Mouse (Mus musculus) brown adipose tissue, adult 24 weeks (tissue): ENCODE results near the gene Itpripl2. TPM values are rescaled to one million over a fixed set of nuclear protein-coding genes. Genes with fewer than 3 reads are reported as not detected.

Source experiments
- H3K27ac ChIP-seq: fragments of 200-500 bp; replicated peaks from 2 replicates; pipeline ENCODE4 v1.5.1; 2012; ENCODE audit warnings: low read depth, mild to moderate bottlenecking, low read length
- H3K4me1 ChIP-seq: fragments of 200-500 bp; 2 replicates; pipeline ENCODE4 v1.6.1; 2012; ENCODE audit warnings: low read length, mixed read lengths; ENCODE audit not compliant: control insufficient read depth, insufficient read depth, insufficient read length
- H3K4me3 ChIP-seq: fragments of 200-500 bp; 2 replicates; pipeline ENCODE4 v1.5.1; 2012; ENCODE audit warnings: low read depth, mild to moderate bottlenecking, low read length, moderate library complexity; ENCODE audit not compliant: insufficient read depth
- polyA plus RNA-seq: library from polyadenylated mRNA; stranded (reverse); fragments of >200 nt; gene quantifications from 2 replicates; pipeline ENCODE4 v1.2.4, GENCODE M21; 2012; ENCODE audit not compliant: missing spikeins, insufficient read depth, insufficient read length

Gene Itpripl2
- 7.4 and 7.8 TPM in 2 replicates for polyA plus RNA-seq

DNA sequence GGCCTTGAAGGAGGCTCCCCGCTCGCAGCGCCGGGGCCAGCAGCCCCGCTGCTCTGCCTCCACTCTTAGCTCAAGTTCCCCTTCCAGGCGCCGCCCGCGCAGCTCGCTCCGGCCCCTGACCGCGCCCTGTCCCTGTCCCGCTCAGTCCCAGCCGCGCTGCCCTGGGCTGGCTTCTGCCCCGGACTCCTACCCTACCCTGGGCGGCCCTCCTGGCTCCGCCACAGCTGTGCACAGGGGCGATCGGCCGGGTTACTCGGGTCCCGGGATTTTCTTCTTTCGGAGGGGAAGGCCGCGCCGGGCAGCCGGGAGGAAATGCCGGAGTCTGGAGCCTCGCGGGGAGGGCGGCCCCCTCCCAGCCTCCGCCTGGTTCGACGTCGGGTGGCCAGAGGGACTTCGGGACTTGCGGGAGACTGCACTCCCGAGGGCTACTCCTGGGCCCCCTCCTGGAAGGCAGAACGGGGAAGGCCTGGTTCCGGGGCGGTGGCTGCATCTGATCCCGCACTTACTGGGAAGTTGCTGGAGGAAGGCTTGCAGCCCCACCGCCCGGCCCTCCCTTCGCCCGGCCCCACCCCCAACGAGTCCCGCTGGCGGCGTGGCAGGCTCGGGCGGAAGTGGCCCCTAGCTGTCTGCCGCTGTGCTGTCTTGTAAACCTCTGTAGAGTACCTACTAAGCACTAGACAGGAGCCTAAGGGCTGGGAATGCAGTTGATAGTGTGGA, at the start of gene Itpripl2:
Gene Itpripl2 (minus strand): TSS at position 545 of the 717 bp plus-strand sequence.
- Histone ChIP-seq H3K4me1 (peaks cover 15% of the 10 kb centered on the region), H3K27ac (peak within 1 kb of the TSS; percentile 91)

DNA sequence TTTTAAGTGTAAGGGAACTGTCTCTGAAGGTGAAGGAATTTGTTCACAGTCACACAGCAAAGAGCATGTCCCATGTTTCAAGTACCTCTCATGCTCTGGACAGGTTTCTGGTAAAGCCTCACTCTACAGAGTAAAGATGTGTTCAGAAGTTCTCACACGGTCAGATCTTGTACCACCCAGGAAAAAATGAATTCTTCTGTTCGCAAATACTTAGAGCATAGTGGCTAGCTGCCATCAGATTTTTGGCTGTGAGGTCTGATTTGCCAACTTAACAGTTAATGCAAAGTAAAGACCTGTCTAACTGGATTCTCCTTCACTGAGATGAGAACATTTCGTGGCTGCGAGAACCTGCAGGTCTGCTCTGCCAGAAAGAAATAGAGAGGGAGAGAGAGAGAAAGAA, 43.3 kb upstream of the Itpripl2 start:
- no peak overlapping the region for H3K4me3 ChIP-seq
- H3K4me1 ChIP-seq: no peaks in the 10 kb centered on the region
- peak overlapping the region; percentile 86 for H3K27ac ChIP-seq

More for the DNA sequence above, at the start of gene Itpripl2:
- peak within 1 kb of the TSS; percentile 77 for H3K4me3 ChIP-seq

DNA sequence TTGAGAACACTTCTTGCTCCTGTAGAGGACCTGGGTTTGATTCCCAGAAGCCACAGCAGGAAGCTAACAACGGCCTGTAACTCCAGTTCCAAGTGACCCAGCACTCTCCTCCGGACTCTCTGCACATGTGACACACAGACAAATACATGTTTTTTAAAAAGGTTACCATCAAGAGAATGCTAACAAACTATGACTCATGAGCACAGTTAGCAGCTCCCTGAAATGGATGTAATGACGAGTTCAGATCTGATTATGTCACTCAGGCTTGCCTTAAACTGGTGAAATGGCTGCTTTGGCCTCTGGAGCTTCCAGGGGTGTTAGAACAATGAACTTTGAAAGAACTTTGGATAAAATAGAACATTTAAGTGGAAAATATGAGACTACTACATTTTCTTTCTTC, 42.6 kb upstream of the Itpripl2 start:
- H3K4me3 ChIP-seq: no peak overlapping the region
- H3K27ac ChIP-seq: peak overlapping the region; percentile 79
- H3K4me1 ChIP-seq: no peaks in the 10 kb centered on the region

DNA sequence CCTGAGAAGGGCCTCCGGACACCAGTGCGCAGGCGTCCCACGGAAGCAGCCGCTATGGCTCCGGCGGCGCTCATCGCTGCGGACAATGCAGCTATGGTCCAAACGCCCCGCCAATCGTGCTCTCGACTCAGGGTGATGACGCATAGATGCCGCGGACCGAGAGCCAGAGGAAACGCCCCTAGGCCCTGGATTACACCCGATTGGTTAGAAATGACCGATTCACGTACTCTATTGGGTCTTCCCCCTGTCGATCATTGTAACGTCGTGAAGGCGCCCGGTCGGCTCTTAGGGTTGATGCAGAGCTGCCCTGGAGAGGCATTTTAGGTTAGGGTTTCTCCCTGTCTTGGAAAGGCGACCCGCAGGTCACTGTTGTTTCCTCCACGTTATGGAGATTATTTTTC, 41.4 kb upstream of the Itpripl2 start, which contains the start of gene Coq7:
Gene Coq7 (minus strand): TSS at position 179 of the 401 bp plus-strand sequence.
- Histone ChIP-seq H3K4me3 (peak within 1 kb of the TSS; percentile 87), H3K27ac (peak within 1 kb of the TSS; percentile 99), H3K4me1 (no peaks in the 10 kb centered on the region)

DNA sequence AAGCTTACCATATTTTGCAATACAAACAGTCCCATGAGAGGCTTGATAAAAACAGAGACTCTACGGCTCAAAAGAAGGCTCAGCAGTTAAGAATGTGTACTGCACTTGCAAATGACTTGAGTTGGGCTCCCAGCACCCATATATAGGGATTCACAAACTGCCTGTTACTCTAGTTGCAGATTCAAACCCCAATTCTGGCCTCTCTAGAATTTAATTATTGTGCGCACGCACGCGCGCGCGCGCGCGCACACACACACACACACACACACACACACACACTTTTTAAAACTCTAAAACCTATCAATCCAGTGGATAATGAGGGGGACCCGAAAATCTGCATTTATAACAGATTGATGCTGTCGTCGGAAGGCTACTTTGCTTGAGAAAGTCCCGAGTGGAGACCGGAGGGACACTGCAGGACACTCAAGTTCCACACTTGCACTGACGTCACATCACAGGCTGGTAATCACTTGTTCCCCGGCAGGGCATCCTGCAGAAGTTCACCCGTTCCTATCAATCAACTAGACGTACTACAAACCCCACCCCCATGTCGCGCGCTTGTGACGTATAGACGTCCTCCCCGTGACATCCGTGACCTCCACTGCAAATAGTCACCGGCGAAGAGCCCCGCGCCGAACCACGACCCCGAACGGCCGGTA, 40.9 kb upstream of the Itpripl2 start:
- H3K27ac ChIP-seq: peak overlapping the region; percentile 99
- peak overlapping the region; percentile 87 for H3K4me3 ChIP-seq
- H3K4me1 ChIP-seq: no peaks in the 10 kb centered on the region

- no peak overlapping the region for H3K27ac ChIP-seq
- H3K4me3 ChIP-seq: no peak overlapping the region
- H3K4me1 ChIP-seq: no peaks in the 10 kb centered on the region
Observed at GRCm38 (mm10) chr7:118526967-118527366, 35.2 kb upstream of the Itpripl2 start.

DNA sequence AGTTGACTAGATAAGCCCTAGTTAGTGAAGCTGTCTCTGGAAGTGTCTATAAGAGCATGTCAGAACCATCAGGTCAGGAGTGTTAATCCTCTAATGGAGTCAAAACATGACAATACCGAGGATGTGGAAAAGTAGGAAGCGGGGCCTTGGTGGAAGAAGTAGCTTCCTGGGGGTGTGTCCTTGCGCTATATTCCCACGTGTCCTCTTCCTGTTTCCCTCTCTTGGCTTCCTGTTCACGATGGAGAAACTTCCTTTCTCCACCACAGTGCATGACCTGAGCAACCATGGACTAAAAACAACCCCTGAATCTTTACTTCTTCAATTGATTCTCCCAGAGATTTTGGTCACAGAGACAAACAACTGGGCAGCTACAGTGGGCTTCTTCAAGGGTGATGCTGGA, 30.3 kb upstream of the Itpripl2 start:
- Histone ChIP-seq H3K4me3 (no peak overlapping the region), H3K27ac (no peak overlapping the region), H3K4me1 (no peaks in the 10 kb centered on the region)

GRCm38 (mm10) chr7:118519661-118520060, 27.9 kb upstream of the Itpripl2 start:
- Histone ChIP-seq H3K4me1 (no peaks in the 10 kb centered on the region), H3K27ac (no peak overlapping the region), H3K4me3 (no peak overlapping the region)

DNA sequence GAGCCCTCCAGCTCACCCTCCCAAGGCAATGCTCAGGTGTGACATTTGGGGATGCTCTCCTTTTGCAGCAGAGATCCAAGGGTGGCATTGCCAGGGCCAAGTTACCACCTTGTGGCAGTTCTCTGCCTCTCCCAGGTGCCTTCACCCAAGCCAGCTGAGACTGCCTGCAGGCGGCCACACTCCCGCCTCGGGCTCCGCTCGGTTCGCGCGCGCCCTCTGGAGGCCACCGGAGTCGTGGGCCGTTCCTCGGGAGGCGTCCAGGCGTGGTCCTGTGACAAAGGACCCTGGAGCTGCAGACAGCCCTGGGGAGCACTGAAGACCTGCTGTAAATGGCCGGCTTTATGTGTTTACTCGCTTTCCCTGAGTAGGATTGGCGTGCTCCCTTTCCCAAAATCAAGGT, 26.9 kb upstream of the Itpripl2 start:
- no peak overlapping the region for H3K4me3 ChIP-seq
- no peak overlapping the region for H3K27ac ChIP-seq
- no peaks in the 10 kb centered on the region for H3K4me1 ChIP-seq

GRCm38 (mm10) chr7:118517819-118518218, 26.0 kb upstream of the Itpripl2 start:
- Histone ChIP-seq H3K27ac (no peak overlapping the region), H3K4me3 (no peak overlapping the region), H3K4me1 (no peaks in the 10 kb centered on the region)

DNA sequence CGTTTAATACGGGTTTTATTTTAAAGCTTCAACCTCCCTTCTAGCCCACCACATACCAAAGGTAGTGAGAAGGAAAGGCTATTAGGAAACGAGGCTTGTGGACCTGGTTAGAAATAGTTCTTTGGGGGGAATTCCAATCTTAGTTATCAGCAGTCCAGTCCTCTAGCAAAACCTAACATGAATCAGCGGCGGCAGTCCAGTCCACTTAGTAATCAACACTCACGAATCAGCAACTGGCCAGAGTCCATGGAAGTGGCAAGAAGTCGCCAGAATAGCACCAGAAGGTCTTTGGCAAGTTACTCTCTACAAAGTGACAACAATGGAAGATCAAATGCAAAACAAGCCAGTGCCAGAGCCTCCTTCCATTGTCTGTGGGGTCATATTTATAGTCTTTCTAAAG, 16.8 kb upstream of the Itpripl2 start:
- no peak overlapping the region for H3K4me3 ChIP-seq
- H3K27ac ChIP-seq: no peak overlapping the region
- H3K4me1 ChIP-seq: no peaks in the 10 kb centered on the region

DNA sequence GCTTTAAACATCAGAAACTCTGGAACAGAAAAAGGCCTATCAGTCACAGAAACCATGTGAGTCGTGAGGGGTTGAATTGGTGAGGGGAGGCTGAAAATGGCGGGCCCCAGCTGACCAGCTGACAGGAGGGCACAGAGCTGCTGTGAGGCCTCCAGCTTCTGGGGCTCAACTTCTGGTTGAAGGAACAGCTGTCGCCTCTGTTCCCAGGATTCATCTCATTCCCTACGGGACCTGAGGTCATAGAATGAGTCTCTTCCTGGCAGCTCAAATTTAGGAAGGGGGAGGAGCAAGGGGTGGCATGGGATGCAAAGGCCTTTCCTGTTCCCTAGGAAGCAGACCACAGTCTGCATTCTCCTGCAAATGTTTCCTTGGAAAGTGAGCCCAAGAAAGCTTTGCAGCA, 12.1 kb upstream of the Itpripl2 start:
- Histone ChIP-seq H3K27ac (no peak overlapping the region), H3K4me1 (no peaks in the 10 kb centered on the region), H3K4me3 (no peak overlapping the region)

DNA sequence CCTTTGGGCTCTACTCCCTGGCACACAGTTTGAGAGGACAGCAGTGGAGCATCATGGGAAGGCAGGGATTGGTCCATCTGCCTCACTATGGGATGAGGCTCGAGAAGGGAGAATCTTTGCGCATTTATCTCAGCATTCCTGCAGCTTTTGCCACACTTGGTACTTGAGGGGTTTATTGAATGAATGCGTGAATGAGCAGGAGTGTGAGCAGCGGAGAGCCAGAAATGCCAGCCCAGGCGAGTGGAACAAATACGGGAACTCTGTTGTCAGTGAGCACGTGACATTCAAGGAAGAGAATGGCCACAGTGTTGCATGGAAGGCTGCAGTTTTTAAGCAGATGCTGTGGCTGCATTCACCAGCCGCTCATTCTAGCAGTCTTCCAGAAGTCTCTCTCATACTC, 10.6 kb upstream of the Itpripl2 start:
- H3K4me3 ChIP-seq: no peak overlapping the region
- no peak overlapping the region for H3K27ac ChIP-seq
- H3K4me1 ChIP-seq: no peaks in the 10 kb centered on the region

DNA sequence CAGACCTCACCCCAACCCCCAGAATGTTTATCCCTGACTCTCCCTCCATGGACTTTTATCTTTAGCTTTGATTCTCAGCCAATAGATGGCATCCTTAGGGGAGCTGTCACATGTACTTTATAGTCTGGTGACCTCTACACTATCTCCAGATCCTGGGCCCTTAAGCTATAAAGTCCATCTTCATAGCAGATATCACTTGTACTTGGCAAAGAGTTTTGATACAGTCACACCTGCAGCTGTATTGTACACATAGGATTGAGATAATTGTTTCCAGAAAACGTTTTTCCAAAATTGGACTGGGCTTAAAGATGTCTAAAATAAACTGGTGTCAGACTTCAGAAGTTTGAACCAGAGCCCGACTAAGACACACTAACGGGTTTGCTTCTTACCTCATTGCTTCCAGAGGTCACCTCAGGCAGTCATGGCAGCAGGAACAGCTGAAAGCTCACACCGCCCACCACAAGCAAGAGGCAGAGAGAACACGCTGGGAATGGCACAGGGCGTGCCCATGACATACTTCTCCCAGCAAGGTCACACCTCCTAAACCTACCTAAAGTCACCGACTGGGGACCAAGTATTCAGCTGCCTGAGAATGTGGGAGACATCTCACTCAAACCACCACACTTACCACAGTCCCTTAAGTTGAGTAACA, 8.1 kb upstream of the Itpripl2 start:
- H3K27ac ChIP-seq: no peak overlapping the region
- H3K4me3 ChIP-seq: no peak overlapping the region
- H3K4me1 ChIP-seq: no peaks in the 10 kb centered on the region

GRCm38 (mm10) chr7:118498984-118499783, 7.4 kb upstream of the Itpripl2 start:
- Histone ChIP-seq H3K4me1 (no peaks in the 10 kb centered on the region), H3K4me3 (no peak overlapping the region), H3K27ac (no peak overlapping the region)
